Mouse (Mus musculus) central nervous system, embryonic 18 days (tissue): ENCODE data around the gene Rps7. TPM values are rescaled to one million over a fixed set of nuclear protein-coding genes. Genes with fewer than 3 reads are reported as not detected.

ENCODE experiments used
- polyA plus RNA-seq: library from polyadenylated mRNA; depleted of rRNA; stranded (reverse); fragments of >200 nt; gene quantifications from 2 replicates; pipeline ENCODE4 v1.2.3, GENCODE M21; 2012; rRNA removed

Rps7 gene
- polyA plus RNA-seq: 964 and 977 TPM in 2 replicates

GRCm38 (mm10) chr12:28635535-28636476 lies at the start of gene Rps7:
Gene Rps7 (minus strand): TSS chr12:28635953.

GRCm38 (mm10) chr12:28675121-28675924 lies 39.6 kb upstream of the Rps7 start, which contains the start of gene Adi1:
Gene Adi1 (plus strand): TSS chr12:28675231.

GRCm38 (mm10) chr12:28649141-28650110 lies 13.7 kb upstream of the Rps7 start, which contains the start of gene Rnaseh1:
Gene Rnaseh1 (plus strand): TSS chr12:28649602.

GRCm38 (mm10) chr12:28623195-28623594 lies 12.6 kb downstream of the Rps7 start, which contains the start of gene Colec11:
Gene Colec11 (minus strand): TSS chr12:28623377.

GRCm38 (mm10) chr12:28582423-28582822 lies 53.3 kb downstream of the Rps7 start, which contains the start of gene Allc:
Gene Allc (minus strand): TSS chr12:28582523.

Other genes with a start within 250 kb of the Rps7 start
- gene Dcdc2c, start 83.6 kb downstream of the Rps7 start, polyA plus RNA-seq: 0.05 and 0.13 TPM in 2 replicates
- gene Allc, start 53.4 kb downstream of the Rps7 start, polyA plus RNA-seq: 0.11 and 0.13 TPM in 2 replicates
- gene Colec11, start 12.6 kb downstream of the Rps7 start, polyA plus RNA-seq: 0.45 and 0.49 TPM in 2 replicates
- 25.0 and 26.0 TPM in 2 replicates for gene Rnaseh1, start 13.6 kb upstream of the Rps7 start, polyA plus RNA-seq
- 14.3 and 15.6 TPM in 2 replicates for gene Adi1, start 39.3 kb upstream of the Rps7 start, polyA plus RNA-seq
- 40.9 and 41.6 TPM in 2 replicates for gene Trappc12, start 114.5 kb upstream of the Rps7 start, polyA plus RNA-seq
- 48.2 and 52.3 TPM in 2 replicates for gene Eipr1, start 115.8 kb upstream of the Rps7 start, polyA plus RNA-seq